Mouse (Mus musculus) cerebellum, adult 2 months (tissue): ENCODE measurements around the gene Slk.

Experiments
- CTCF ChIP-seq: fragments of 200-500 bp; IDR thresholded peaks from 2 replicates; pipeline ENCODE4 v1.5.1; 2011; ENCODE audit warnings: low read depth, mild to moderate bottlenecking, control low read depth, low read length, moderate library complexity, borderline replicate concordance; ENCODE audit not compliant: insufficient read depth
- POLR2A ChIP-seq: fragments of 200-500 bp; IDR thresholded peaks from 2 replicates; pipeline ENCODE4 v1.6.1; 2011; ENCODE audit warnings: low read length, control low read depth, borderline replicate concordance; ENCODE audit not compliant: insufficient read depth

GRCm38 (mm10) chr19:47563715-47564114 is 15.8 kb upstream of the Slk start:
- TF ChIP-seq CTCF (no peak), POLR2A (no peak)
